Mouse (Mus musculus) E14TG2a.4 (cell line): ENCODE data around the gene Aifm1.

Experiments
- H3K27me3 ChIP-seq: 2 replicates; pipeline ENCODE4 v1.6.1; 2014; ENCODE audit warnings: low read length, control low read depth; ENCODE audit not compliant: insufficient read depth
- H3K36me3 ChIP-seq: 2 replicates; pipeline ENCODE4 v1.6.1; 2014; ENCODE audit warnings: low read length, control low read depth; ENCODE audit not compliant: insufficient read depth
- H3K4me1 ChIP-seq: replicated peaks from 2 replicates; pipeline ENCODE4 v1.6.1; 2014; ENCODE audit warnings: low read depth, low read length, control low read depth
- H3K4me3 ChIP-seq: replicated peaks from 2 replicates; pipeline ENCODE4 v1.5.1; 2014; ENCODE audit warnings: mild to moderate bottlenecking, low read length
- H3K9me3 ChIP-seq: 2 replicates; pipeline ENCODE4 v1.6.1; 2014; ENCODE audit warnings: low read length, control low read depth
- CTCF ChIP-seq: conservative IDR thresholded peaks from 2 replicates; pipeline ENCODE4 v1.5.1; 2014; ENCODE audit warnings: low read length
- NANOG ChIP-seq: IDR thresholded peaks from 2 replicates; pipeline ENCODE4 v1.6.1; 2014; ENCODE audit warnings: borderline replicate concordance, low read length, mixed read lengths
- POU5F1 ChIP-seq: IDR thresholded peaks from 2 replicates; pipeline ENCODE4 v1.6.1; 2014; ENCODE audit warnings: low read length, borderline replicate concordance

Aifm1 gene

GRCm38 (mm10) chrX:48462754-48463507 is 50.4 kb downstream of the Aifm1 start, which contains the start of gene Elf4:
Elf4 (minus strand) TSS chrX:48463132.
- Histone ChIP-seq H3K4me3 (peak within 1 kb of the TSS; percentile 77), H3K4me1 (peaks cover 19% of the 10 kb centered on the region), H3K36me3 (no peaks in the 10 kb centered on the region), H3K27me3 (peaks cover 4% of the 10 kb centered on the region; the same call in 1 of the 2 replicates), H3K9me3 (no peaks in the 10 kb centered on the region)
- no peak for TF ChIP-seq NANOG
- peak; percentile 48 for TF ChIP-seq CTCF

- Histone ChIP-seq H3K9me3 (no peaks in the 10 kb centered on the region), H3K4me1 (peaks cover 18% of the 10 kb centered on the region)
- no peak for TF ChIP-seq NANOG
- no peak for TF ChIP-seq CTCF
- no peak for TF ChIP-seq POU5F1
These were observed 51.1 kb downstream of the Aifm1 start for GRCm38 (mm10) chrX:48462297-48462696.

GRCm38 (mm10) chrX:48461006-48461405 is 52.4 kb downstream of the Aifm1 start:
- TF ChIP-seq CTCF (no peak), NANOG (no peak)
- Histone ChIP-seq H3K27me3 (peaks cover 11% of the 10 kb centered on the region), H3K4me3 (no peak overlapping the region), H3K36me3 (no peaks in the 10 kb centered on the region), H3K9me3 (no peaks in the 10 kb centered on the region), H3K4me1 (peaks cover 18% of the 10 kb centered on the region)

More at GRCm38 (mm10) chrX:48462297-48462696, 51.1 kb downstream of the Aifm1 start:
- Histone ChIP-seq H3K36me3 (no peaks in the 10 kb centered on the region), H3K27me3 (peaks cover 4% of the 10 kb centered on the region; the same call in 1 of the 2 replicates), H3K4me3 (peak overlapping the region; percentile 77)

GRCm38 (mm10) chrX:48460496-48460895 is 52.9 kb downstream of the Aifm1 start:
- H3K36me3 ChIP-seq, result no peaks in the 10 kb centered on the region
- peaks cover 16% of the 10 kb centered on the region for H3K27me3 ChIP-seq
- no peak overlapping the region for H3K4me3 ChIP-seq
- H3K9me3 ChIP-seq, result no peaks in the 10 kb centered on the region
- H3K4me1 ChIP-seq, result peaks cover 19% of the 10 kb centered on the region
- TF ChIP-seq NANOG (no peak), POU5F1 (no peak), CTCF (no peak)

GRCm38 (mm10) chrX:48456956-48457355 is 56.4 kb downstream of the Aifm1 start:
- no peaks in the 10 kb centered on the region for H3K36me3 ChIP-seq
- H3K4me1 ChIP-seq, result peaks cover 28% of the 10 kb centered on the region
- peaks cover 39% of the 10 kb centered on the region for H3K27me3 ChIP-seq
- no peak for TF ChIP-seq NANOG
- no peaks in the 10 kb centered on the region for H3K9me3 ChIP-seq
- no peak overlapping the region for H3K4me3 ChIP-seq

- peaks cover 34% of the 10 kb centered on the region for H3K4me1 ChIP-seq
- H3K27me3 ChIP-seq, result peaks cover 54% of the 10 kb centered on the region
- TF ChIP-seq CTCF (no peak), NANOG (no peak), POU5F1 (no peak)
- H3K36me3 ChIP-seq, result no peaks in the 10 kb centered on the region
- H3K4me3 ChIP-seq, result no peak overlapping the region
- H3K9me3 ChIP-seq, result no peaks in the 10 kb centered on the region
These were observed 58.3 kb downstream of the Aifm1 start for GRCm38 (mm10) chrX:48455018-48455417.

GRCm38 (mm10) chrX:48454495-48454878 is 58.9 kb downstream of the Aifm1 start:
- TF ChIP-seq POU5F1, result no peak
- TF ChIP-seq CTCF, result no peak
- no peak for TF ChIP-seq NANOG
- H3K36me3 ChIP-seq, result no peaks in the 10 kb centered on the region

GRCm38 (mm10) chrX:48453736-48454494 is 59.4 kb downstream of the Aifm1 start:
- H3K4me1 ChIP-seq, result peaks cover 34% of the 10 kb centered on the region
- H3K36me3 ChIP-seq, result no peaks in the 10 kb centered on the region
- TF ChIP-seq CTCF (no peak), POU5F1 (no peak), NANOG (no peak)
- H3K9me3 ChIP-seq, result no peaks in the 10 kb centered on the region
- peak overlapping the region; percentile 74 for H3K4me3 ChIP-seq
- peaks cover 59% of the 10 kb centered on the region for H3K27me3 ChIP-seq

More at GRCm38 (mm10) chrX:48454495-48454878, 58.9 kb downstream of the Aifm1 start:
- Histone ChIP-seq H3K4me1 (peaks cover 35% of the 10 kb centered on the region), H3K4me3 (peak overlapping the region; percentile 74), H3K27me3 (peaks cover 59% of the 10 kb centered on the region), H3K9me3 (no peaks in the 10 kb centered on the region)
